Mouse (Mus musculus) CH12.LX (cell line): ENCODE measurements around the gene Ostm1. TPM values are rescaled to one million over a fixed set of nuclear protein-coding genes. Genes with fewer than 3 reads are reported as not detected.

Experiments
- DNase-seq: peaks from one replicate; pipeline ENCODE4 v3.0.0-alpha.2; 2013; ENCODE audit errors: extremely low read depth
- H3K27ac ChIP-seq: 2 replicates; pipeline ENCODE4 v1.5.1; 2012; ENCODE audit warnings: low read depth, mild to moderate bottlenecking, control low read depth, moderate library complexity; ENCODE audit not compliant: insufficient read depth
- H3K27me3 ChIP-seq: replicated peaks from 2 replicates; pipeline ENCODE3; 2012; ENCODE audit warnings: inconsistent platforms
- H3K36me3 ChIP-seq, 2 experiments: replicated peaks in 1 of 2; 2 replicates each; pipeline versions ENCODE3 to v1.6.1; 2012; ENCODE audit warnings: inconsistent platforms in 1 of 2, low read length in 1 of 2, mild to moderate bottlenecking in 1 of 2, mixed read lengths in 1 of 2, moderate library complexity in 1 of 2; ENCODE audit not compliant: control insufficient read depth in 1 of 2, insufficient read depth in 1 of 2
- H3K4me1 ChIP-seq, 2 experiments: 2 replicates each; pipeline ENCODE4 v1.6.1; 2012; ENCODE audit warnings: inconsistent platforms in 1 of 2, moderate library complexity in 1 of 2; ENCODE audit not compliant: insufficient read depth in 2 of 2, control insufficient read depth in 1 of 2
- H3K4me2 ChIP-seq: 2 replicates; pipeline ENCODE4 v1.6.1; 2012; ENCODE audit warnings: low read depth, mild to moderate bottlenecking, control low read depth; ENCODE audit not compliant: poor library complexity, insufficient read depth, severe bottlenecking
- H3K4me3 ChIP-seq, 3 experiments: fragments of 150-350 bp in 1 of 3; sonication (generic) in 1 of 3; replicated peaks in 1 of 3; 2 replicates each; pipeline versions ENCODE3 to v1.5.1; 2011 to 2012; ENCODE audit warnings: low read depth in 2 of 3, low read length in 2 of 3, mild to moderate bottlenecking in 2 of 3, moderate library complexity in 2 of 3, control low read depth in 1 of 3, improper control_type of control experiment in 1 of 3, inconsistent platforms in 1 of 3, mixed read lengths in 1 of 3; ENCODE audit not compliant: poor library complexity in 1 of 3
- H3K79me2 ChIP-seq: replicated peaks from 2 replicates; pipeline ENCODE4 v1.6.1; 2012; ENCODE audit warnings: mild to moderate bottlenecking, moderate library complexity; ENCODE audit not compliant: control insufficient read depth, poor library complexity, insufficient read depth, severe bottlenecking; ENCODE audit errors: extremely low read depth
- H3K9ac ChIP-seq: 2 replicates; pipeline ENCODE4 v1.6.1; 2012; ENCODE audit warnings: low read depth, mild to moderate bottlenecking, control low read depth, moderate library complexity; ENCODE audit not compliant: insufficient read depth
- H3K9me3 ChIP-seq: replicated peaks from 2 replicates; pipeline ENCODE3; 2012; ENCODE audit warnings: low read length, inconsistent platforms, mixed read lengths
- BHLHE40 ChIP-seq: IDR thresholded peaks from 2 replicates; pipeline ENCODE4 v1.6.1; 2011; ENCODE audit warnings: mild to moderate bottlenecking, low read depth, low read length, improper control_type of control experiment
- CHD2 ChIP-seq: IDR thresholded peaks from 2 replicates; pipeline ENCODE4 v1.6.1; 2011; ENCODE audit warnings: low read length, improper control_type of control experiment
- CTCF ChIP-seq, 2 experiments: IDR thresholded peaks in 1 of 2; conservative IDR thresholded peaks in 1 of 2; 2 replicates each; pipeline ENCODE4 v1.5.1; 2011 to 2012; ENCODE audit warnings: low read depth in 2 of 2, low read length in 2 of 2, improper control_type of control experiment in 1 of 2, inconsistent platforms in 1 of 2, mild to moderate bottlenecking in 1 of 2, moderate library complexity in 1 of 2
- EP300 ChIP-seq: IDR thresholded peaks from 2 replicates; pipeline ENCODE4 v1.6.1; 2011; ENCODE audit warnings: low read length, improper control_type of control experiment
- KAT2A ChIP-seq: IDR thresholded peaks from 2 replicates; pipeline ENCODE4 v1.6.1; 2012; ENCODE audit warnings: low read length, improper control_type of control experiment, inconsistent platforms; ENCODE audit not compliant: insufficient replicate concordance
- MYC ChIP-seq: IDR thresholded peaks from 2 replicates; pipeline ENCODE4 v1.6.1; 2011; ENCODE audit warnings: low read depth, mild to moderate bottlenecking, improper control_type of control experiment, low read length
- PAX5 ChIP-seq: IDR thresholded peaks from 2 replicates; pipeline ENCODE4 v1.6.1; 2012; ENCODE audit warnings: low read length, inconsistent platforms, mixed read lengths
- POLR2A ChIP-seq: IDR thresholded peaks from 2 replicates; pipeline ENCODE4 v1.6.1; 2011; ENCODE audit warnings: low read depth, mild to moderate bottlenecking, improper control_type of control experiment, low read length
- POLR2AphosphoS2 ChIP-seq: IDR thresholded peaks from 2 replicates; pipeline ENCODE4 v1.6.1; 2011; ENCODE audit warnings: low read depth, low read length, improper control_type of control experiment
- USF1 ChIP-seq: IDR thresholded peaks from 2 replicates; pipeline ENCODE4 v1.6.1; 2014; ENCODE audit warnings: low read depth, mild to moderate bottlenecking, inconsistent platforms, low read length, improper control_type of control experiment
- ZC3H11A ChIP-seq: IDR thresholded peaks from 2 replicates; pipeline ENCODE4 v1.6.1; 2012; ENCODE audit warnings: low read depth, mild to moderate bottlenecking, inconsistent platforms, low read length, improper control_type of control experiment
- ZMIZ1 ChIP-seq: IDR thresholded peaks from 2 replicates; pipeline ENCODE4 v1.6.1; 2012; ENCODE audit warnings: low read depth, mild to moderate bottlenecking, inconsistent platforms, low read length, improper control_type of control experiment
- dilution Hi-C: fragments of 300-500 bp; cut with MboI; formaldehyde crosslinking; loops from 2 replicates; pipeline ENCODE4 v1.14.3; 2020; ENCODE audit warnings: low sequenced_read_pairs; ENCODE audit not compliant: extremely low pct_unique_long_range_greater_than_20kb, extremely low pct_ligation_motif_present
- in situ Hi-C: fragments of 300-500 bp; cut with MboI; formaldehyde crosslinking; loops from 3 replicates; pipeline ENCODE4 v1.14.3; 2019; ENCODE audit warnings: low sequenced_read_pairs, low pct_ligation_motif_present, low pct_unique_long_range_greater_than_20kb, mixed read lengths
- polyA plus RNA-seq: library from polyadenylated mRNA; unstranded; fragments of >175 nt; gene quantifications from 2 replicates; pipeline ENCODE4 v1.2.1, GENCODE M21; 2012; ENCODE audit warnings: low read depth; ENCODE audit not compliant: insufficient read length
- total RNA-seq, 2 experiments: library from RNA; depleted of rRNA; stranded (reverse); fragments of 300-350 nt in 1 of 2; fragments of >200 nt in 1 of 2; gene quantifications; 2 replicates each; pipeline ENCODE4 v1.2.3; 2012 to 2014

Ostm1 gene
- total and polyA plus RNA-seq, 3 experiments: 19.4 to 30.2 (median 19.4) TPM

DNA sequence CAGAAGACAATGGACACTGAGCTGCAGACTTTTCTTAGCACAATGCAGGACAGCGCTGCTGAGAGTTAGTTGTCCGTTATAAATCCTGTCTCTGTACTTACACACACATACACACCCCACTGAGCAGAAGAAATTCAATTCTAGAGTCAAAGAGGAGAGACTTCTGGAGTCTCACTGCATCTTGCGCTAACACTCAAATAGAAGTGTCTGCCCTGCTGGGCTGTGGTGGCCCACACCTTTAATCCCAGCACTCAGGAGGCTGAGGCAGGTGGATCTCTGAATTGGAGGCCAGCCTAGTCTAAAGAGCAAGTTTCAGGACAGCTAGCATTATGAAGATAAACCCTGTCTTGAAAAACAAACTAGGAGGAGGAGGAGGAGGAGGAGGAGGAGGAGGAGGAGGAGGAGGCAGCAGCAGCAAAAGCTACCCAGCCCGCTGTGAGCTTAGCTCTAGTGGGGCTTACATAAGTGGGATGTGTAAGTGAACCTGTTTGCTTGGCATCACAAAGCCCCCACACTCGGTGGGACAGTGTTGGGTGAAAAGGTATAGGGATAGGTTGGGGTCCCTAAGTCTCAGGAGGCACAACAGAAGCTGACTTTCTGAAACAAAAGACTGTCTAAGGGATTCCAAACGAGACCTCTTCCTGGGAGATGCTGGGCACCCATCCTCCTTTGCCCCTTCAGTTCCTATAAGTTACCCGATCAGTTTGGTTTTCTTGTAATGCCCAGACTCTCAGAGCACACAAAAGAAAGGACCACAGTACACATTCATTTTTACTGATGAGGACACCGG is 4.5 kb downstream of the Ostm1 start:
- Histone ChIP-seq H3K4me1 (peaks cover 6 to 12% of the 10 kb centered on the region in 2 experiments), H3K27me3 (peaks cover 28% of the 10 kb centered on the region), H3K4me2 (no peak overlapping the region), H3K9ac (no peak overlapping the region)
- dilution Hi-C loops: no loop called here
- DNase-seq: no peak
- TF ChIP-seq CHD2: no peak
- TF ChIP-seq KAT2A: no peak
- TF ChIP-seq ZC3H11A: no peak
- no peak for TF ChIP-seq BHLHE40
- no peak for TF ChIP-seq PAX5
- no peak for TF ChIP-seq ZMIZ1
- TF ChIP-seq USF1: no peak
- no peak for TF ChIP-seq MYC
- no peak for TF ChIP-seq POLR2A
- no peak for TF ChIP-seq POLR2AphosphoS2
- TF ChIP-seq, all 38 proteins: peak for 0
- Histone ChIP-seq H3K4me3 (no peak overlapping the region), H3K27ac (no peak overlapping the region), H3K9me3 (peaks cover 12% of the 10 kb centered on the region), H3K79me2 (no peaks in the 10 kb centered on the region), H3K36me3 (no peaks in the 10 kb centered on the region)
- in situ Hi-C loops: no loop called here

GRCm38 (mm10) chr10:42589505-42589904 is 5.9 kb downstream of the Ostm1 start:
- DNase-seq: no peak
- H3K4me1 ChIP-seq: peaks cover 6 to 12% of the 10 kb centered on the region in 2 experiments
- dilution Hi-C loops: no loop called here
- in situ Hi-C loops: no loop called here
- TF ChIP-seq CTCF (conservative IDR thresholded peaks at IDR 0.05 in 1 of 2, IDR thresholded peaks at IDR 0.05 in 1 of 2; ENCODE audit: low read depth in 2 of 2, low read length in 2 of 2): no peak
- TF ChIP-seq CHD2: no peak
- no peak for TF ChIP-seq EP300
- TF ChIP-seq, all 38 proteins: peak for 0
- peaks cover 37% of the 10 kb centered on the region for H3K27me3 ChIP-seq
- no peak overlapping the region for H3K4me2 ChIP-seq
- no peaks in the 10 kb centered on the region for H3K36me3 ChIP-seq
- peaks cover 2% of the 10 kb centered on the region for H3K9me3 ChIP-seq
- H3K79me2 ChIP-seq: no peaks in the 10 kb centered on the region
- no peak overlapping the region for H3K4me3 ChIP-seq
- no peak overlapping the region for H3K27ac ChIP-seq
- H3K9ac ChIP-seq: no peak overlapping the region
